Mouse (Mus musculus) gastrocnemius, postnatal 10 days (tissue): ENCODE measurements around the gene 1600015I10Rik. TPM values are rescaled to one million over a fixed set of nuclear protein-coding genes. Genes with fewer than 3 reads are reported as not detected.
"Not testable (repeated sequence)": the region's sequence is repeated elsewhere in the genome, so short reads cannot be mapped to it uniquely, and the experiment has no call there.

Experiments
- DNase-seq: peaks from one replicate; pipeline ENCODE4 v3.0.0; 2021; ENCODE audit warnings: mixed read lengths
- long read RNA-seq, 2 experiments: library from polyadenylated mRNA; stranded (forward); transcript quantifications; one replicate each; pipeline ENCODE4 v2.0.0; 2021
- total RNA-seq, 2 experiments: library from RNA; stranded (reverse); gene quantifications; 2 replicates each; pipeline ENCODE4 v1.2.3; 2021

1600015I10Rik gene
- total RNA-seq = not detected
- long read RNA-seq, experiment 1 = 0 reads
- long read RNA-seq, experiment 2 = 0 reads

- DNase-seq = no peak
These were observed at the start of gene 1600015I10Rik for GRCm38 (mm10) chr6:48929595-48929994. TSS of gene 1600015I10Rik (plus strand) at chr6:48929895.

DNA sequence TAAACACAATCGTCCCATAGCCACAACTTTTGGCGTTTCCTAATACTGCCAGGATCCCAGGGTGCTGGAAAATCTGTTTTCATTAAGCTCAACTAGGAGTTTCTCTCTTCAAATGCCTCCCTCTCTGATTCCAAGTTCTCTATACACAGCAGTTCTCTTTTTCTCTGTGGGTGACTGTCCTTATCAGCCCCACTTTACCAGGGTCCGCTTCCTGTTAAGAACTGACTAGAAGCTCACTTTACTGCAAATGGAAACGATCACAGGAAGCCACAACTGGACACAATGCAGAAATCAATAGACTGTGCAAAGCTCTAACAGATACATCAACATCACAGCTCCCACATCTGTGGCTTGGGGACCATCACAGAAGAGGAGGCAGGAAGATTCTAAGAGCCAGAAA is 35.5 kb upstream of the 1600015I10Rik start:
- no peak for DNase-seq

GRCm38 (mm10) chr6:48894938-48895818 is 34.5 kb upstream of the 1600015I10Rik start:
- no peak for DNase-seq

GRCm38 (mm10) chr6:48895941-48896340 is 33.8 kb upstream of the 1600015I10Rik start:
- DNase-seq = no peak

GRCm38 (mm10) chr6:48896956-48897355 is 32.7 kb upstream of the 1600015I10Rik start:
- no peak for DNase-seq

DNA sequence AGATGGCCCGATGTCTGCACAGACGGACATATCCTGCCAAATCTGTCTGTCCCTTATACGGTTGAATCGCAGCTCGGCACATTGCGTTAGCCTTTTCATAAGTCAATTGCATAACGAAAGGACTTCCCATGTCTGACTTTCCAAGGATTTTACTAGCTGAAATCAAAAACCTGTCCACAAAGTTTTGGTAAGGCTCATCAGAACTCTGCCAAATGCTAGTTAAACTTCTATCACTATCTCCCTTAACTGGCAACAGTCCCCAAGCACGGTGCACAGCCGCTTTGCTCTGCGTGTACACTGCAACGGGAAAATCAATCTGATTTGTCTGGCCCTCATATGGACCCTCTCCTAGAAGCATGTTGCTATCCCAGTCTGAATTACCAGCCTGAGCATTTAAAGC is 28.4 kb upstream of the 1600015I10Rik start:
- DNase-seq = not testable (repeated sequence)

- no peak for DNase-seq
These were observed 26.9 kb upstream of the 1600015I10Rik start for GRCm38 (mm10) chr6:48902511-48903406.

GRCm38 (mm10) chr6:48903437-48903836 is 26.3 kb upstream of the 1600015I10Rik start:
- DNase-seq = no peak

GRCm38 (mm10) chr6:48905606-48906005 is 24.1 kb upstream of the 1600015I10Rik start:
- no peak for DNase-seq

DNA sequence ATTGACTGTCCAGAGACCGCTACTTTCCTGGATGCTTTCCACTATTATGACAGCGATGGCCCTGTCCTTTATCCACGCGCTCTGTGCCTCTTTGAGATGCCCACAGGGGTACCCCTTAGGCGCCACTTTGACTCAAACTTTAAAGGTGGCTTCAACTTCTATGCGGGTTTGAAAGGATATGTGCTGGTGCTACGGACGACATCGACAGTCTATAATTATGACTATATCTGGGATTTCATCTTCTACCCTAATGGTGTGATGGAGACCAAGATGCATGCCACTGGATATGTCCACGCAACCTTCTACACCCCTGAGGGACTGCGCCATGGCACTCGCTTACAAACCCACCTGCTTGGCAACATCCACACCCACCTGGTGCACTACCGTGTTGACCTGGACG is 23.3 kb upstream of the 1600015I10Rik start:
- DNase-seq = no peak

- DNase-seq = no peak
These were observed 20.5 kb upstream of the 1600015I10Rik start for GRCm38 (mm10) chr6:48909229-48909628.

GRCm38 (mm10) chr6:48912033-48912432 is 17.7 kb upstream of the 1600015I10Rik start:
- peak; percentile 19 for DNase-seq

DNA sequence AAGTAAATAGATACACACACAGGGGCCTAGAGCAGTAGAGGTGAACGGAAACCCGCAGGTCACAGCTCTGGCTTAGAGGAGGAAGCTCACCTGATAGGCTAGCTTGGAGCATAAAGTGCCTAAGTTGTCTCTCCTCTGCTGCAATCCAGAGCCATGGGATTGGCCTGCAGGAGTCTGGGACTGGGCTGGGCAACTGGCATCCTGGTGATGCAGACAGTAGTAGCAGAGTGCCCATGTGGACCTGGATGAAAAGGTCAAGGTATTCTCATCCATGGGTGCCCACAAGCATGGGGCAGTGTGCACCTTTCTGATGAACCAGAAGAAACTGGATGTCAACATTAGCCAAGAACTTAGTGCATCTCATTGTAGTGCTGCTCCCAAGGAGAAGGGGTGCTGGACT is 16.1 kb upstream of the 1600015I10Rik start:
- no peak for DNase-seq

DNA sequence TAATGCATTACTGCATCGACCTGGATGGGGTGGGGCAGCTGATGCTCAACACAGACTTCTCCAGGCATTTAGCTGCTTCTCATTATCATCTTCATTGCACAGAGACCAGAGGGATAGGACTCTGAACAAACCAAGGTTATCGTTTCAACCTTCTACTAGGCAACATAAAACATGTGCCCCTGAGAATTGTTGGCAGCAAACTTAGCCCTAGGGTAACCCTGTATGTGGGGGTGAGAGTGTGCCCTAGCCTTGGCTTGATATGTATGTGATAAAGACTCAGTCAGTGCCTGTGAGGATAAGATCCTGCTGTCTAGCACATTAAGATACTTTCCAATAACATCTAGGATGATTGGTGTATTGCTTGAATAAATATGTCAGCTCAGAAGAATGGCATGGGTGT is 19.9 kb downstream of the 1600015I10Rik start:
- DNase-seq = no peak

DNA sequence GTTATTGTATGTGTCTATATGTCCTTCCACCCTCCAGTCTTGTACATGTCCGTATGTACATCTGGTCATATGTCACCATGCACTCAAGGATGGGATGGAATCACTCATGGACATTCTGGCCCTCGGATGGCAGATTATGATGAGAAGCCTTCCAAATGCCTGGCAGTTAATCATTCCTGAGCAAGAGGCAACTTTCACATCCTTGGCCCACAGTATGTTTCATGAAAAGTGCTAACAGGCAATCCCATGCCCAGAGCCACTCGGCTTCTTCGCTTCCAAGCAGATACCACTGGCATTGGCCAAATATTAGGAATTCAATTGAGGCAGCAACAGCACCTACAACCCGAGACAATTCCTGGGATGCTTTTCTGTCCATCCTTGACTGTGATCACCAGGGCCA is 21.0 kb downstream of the 1600015I10Rik start:
- no peak for DNase-seq

DNA sequence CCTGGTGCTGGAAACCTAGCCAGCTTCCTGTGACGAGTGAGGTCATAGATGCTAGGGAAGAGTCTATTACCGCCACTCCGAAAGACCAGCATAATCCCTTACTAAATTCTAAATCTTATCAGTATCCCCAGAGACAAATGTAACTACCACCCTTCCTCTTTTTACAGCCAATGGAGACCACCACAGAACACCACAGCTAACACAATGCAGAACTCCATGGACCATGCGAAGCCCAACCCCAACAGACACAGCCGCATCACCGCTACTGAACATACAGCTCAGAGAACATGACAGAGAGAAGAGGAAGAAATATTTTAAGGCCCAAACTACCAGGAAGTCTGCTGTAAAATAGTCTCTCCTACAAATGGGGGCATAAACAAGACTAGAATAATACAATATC is 21.9 kb downstream of the 1600015I10Rik start:
- DNase-seq = no peak

DNA sequence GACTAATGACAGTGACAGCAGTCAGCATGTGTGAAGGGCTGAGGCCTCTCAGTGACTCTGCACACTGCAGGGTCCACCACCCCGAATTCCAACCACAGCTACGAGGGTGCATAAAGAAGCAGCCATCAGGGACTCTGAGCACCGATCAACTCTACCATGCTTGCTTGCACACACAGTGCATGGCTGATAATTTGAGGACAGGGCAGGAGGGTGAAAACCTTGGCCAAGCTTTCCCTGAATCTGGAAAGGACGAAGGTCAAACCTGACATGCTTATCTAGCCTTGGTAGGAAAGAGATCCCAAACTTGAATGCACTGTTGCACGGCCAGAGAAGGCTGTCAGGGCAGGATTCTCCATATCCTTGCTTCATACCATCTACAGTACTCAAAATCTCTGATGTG is 23.5 kb downstream of the 1600015I10Rik start:
- no peak for DNase-seq

- no peak for DNase-seq
These were observed 24.5 kb downstream of the 1600015I10Rik start for GRCm38 (mm10) chr6:48954211-48954610.

DNA sequence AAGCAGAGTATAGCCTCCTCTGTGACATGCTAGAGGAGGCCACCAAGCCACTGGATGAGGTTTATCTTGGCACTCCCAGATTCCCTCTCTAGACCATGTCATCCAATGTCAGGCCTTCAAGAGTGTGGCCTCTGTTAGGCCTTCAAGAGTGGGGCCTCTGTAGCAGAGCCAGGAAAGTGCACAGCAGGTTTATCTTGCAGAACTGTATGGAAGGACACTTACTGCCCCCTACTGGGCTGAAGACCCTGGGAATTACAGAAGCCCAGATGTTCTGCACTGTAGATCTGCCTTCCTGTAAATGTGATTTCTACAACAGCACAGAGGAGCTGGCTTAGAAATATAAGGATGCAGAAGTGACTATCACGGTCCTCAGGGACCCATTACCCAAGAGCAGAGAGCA is 25.3 kb downstream of the 1600015I10Rik start:
- peak; percentile 41 for DNase-seq

- DNase-seq = no peak
These were observed 27.1 kb downstream of the 1600015I10Rik start for GRCm38 (mm10) chr6:48956785-48957184.

GRCm38 (mm10) chr6:48958053-48958452 is 28.4 kb downstream of the 1600015I10Rik start:
- no peak for DNase-seq

GRCm38 (mm10) chr6:48959151-48959550 is 29.5 kb downstream of the 1600015I10Rik start:
- not testable (repeated sequence) for DNase-seq

- not testable (repeated sequence) for DNase-seq
These were observed 37.0 kb downstream of the 1600015I10Rik start for GRCm38 (mm10) chr6:48966696-48967095.
